Mouse (Mus musculus) MEL (cell line): ENCODE measurements around the gene Car4.

Experiments used
- CTCF ChIP-seq, 3 experiments: IDR thresholded peaks in 2 of 3; conservative IDR thresholded peaks in 1 of 3; 2 replicates each; pipeline ENCODE4 v1.5.1; 2011 to 2012; ENCODE audit warnings: low read length in 3 of 3, low read depth in 2 of 3, mild to moderate bottlenecking in 2 of 3, improper control_type of control experiment in 1 of 3, inconsistent platforms in 1 of 3, mixed read lengths in 1 of 3, moderate library complexity in 1 of 3; ENCODE audit not compliant: control insufficient read depth in 1 of 3, insufficient read depth in 1 of 3, poor library complexity in 1 of 3, severe bottlenecking in 1 of 3
- MAFK ChIP-seq: IDR thresholded peaks from 2 replicates; pipeline ENCODE4 v1.6.1; 2011; ENCODE audit warnings: low read depth, mild to moderate bottlenecking, low read length, improper control_type of control experiment, borderline replicate concordance
- MEF2A ChIP-seq: IDR thresholded peaks from 2 replicates; pipeline ENCODE4 v1.6.1; 2014; ENCODE audit warnings: low read depth, mild to moderate bottlenecking, inconsistent platforms, low read length, improper control_type of control experiment; ENCODE audit not compliant: poor library complexity, insufficient replicate concordance, severe bottlenecking; ENCODE audit errors: extremely low read depth
- MXI1 ChIP-seq: IDR thresholded peaks from 2 replicates; pipeline ENCODE4 v1.6.1; 2011; ENCODE audit warnings: mild to moderate bottlenecking, low read depth, low read length, improper control_type of control experiment
- NRF1 ChIP-seq: IDR thresholded peaks from 2 replicates; pipeline ENCODE4 v1.6.1; 2014; ENCODE audit warnings: low read depth, mild to moderate bottlenecking, inconsistent platforms, low read length, improper control_type of control experiment, moderate library complexity; ENCODE audit not compliant: poor library complexity, insufficient read depth, severe bottlenecking
- POLR2A ChIP-seq, 2 experiments: IDR thresholded peaks; 2 replicates each; pipeline ENCODE4 v1.6.1; 2011 to 2012; ENCODE audit warnings: low read length in 2 of 2, mild to moderate bottlenecking in 2 of 2, control low read depth in 1 of 2, improper control_type of control experiment in 1 of 2, low read depth in 1 of 2, moderate library complexity in 1 of 2; ENCODE audit not compliant: control insufficient read depth in 1 of 2, insufficient read depth in 1 of 2, poor library complexity in 1 of 2
- TCF12 ChIP-seq: IDR thresholded peaks from 2 replicates; pipeline ENCODE4 v1.6.1; 2014; ENCODE audit warnings: low read depth, mild to moderate bottlenecking, inconsistent platforms, low read length, improper control_type of control experiment, moderate library complexity
- USF1 ChIP-seq: IDR thresholded peaks from 2 replicates; pipeline ENCODE4 v1.6.1; 2014; ENCODE audit warnings: low read depth, mild to moderate bottlenecking, inconsistent platforms, low read length, improper control_type of control experiment, moderate library complexity
- ZNF384 ChIP-seq: IDR thresholded peaks from 2 replicates; pipeline ENCODE4 v1.6.1; 2012; ENCODE audit warnings: low read depth, mild to moderate bottlenecking, inconsistent platforms, low read length, improper control_type of control experiment

DNA sequence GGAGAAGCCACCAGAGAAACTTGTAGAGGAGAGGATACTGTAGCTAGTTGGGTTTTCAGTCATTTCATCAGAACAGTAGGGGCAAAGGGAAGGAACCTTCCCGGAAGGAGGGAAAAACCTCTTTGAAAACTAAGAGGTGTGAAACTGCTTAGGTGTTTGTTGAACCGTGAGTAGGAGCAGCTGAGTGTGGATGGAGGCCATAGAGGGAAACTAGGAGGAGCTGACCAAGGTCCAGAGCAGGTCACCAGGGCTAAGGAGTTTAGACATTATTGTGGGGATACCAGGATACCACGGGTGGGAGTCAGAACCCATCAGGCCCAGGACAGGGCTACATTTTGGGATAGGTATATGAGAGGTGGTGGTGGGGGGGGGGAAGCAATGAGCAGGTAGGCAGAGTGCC lies 6.0 kb downstream of the Car4 start:
- TF ChIP-seq ZNF384 = no peak
- no peak for TF ChIP-seq TCF12
- no peak for TF ChIP-seq POLR2A (IDR thresholded peaks at IDR 0.05; ENCODE audit: control insufficient read depth in 1 of 2, insufficient read depth in 1 of 2, low read depth in 1 of 2, low read length in 2 of 2, poor library complexity in 1 of 2)
- no peak for TF ChIP-seq CTCF (IDR thresholded peaks at IDR 0.05 in 2 of 3, conservative IDR thresholded peaks at IDR 0.05 in 1 of 3; ENCODE audit: control insufficient read depth in 1 of 3, insufficient read depth in 1 of 3, low read depth in 2 of 3, low read length in 3 of 3, poor library complexity in 1 of 3, severe bottlenecking in 1 of 3)
- no peak for TF ChIP-seq NRF1
- no peak for TF ChIP-seq MEF2A
- TF ChIP-seq USF1 = no peak
- TF ChIP-seq MAFK = no peak
- no peak for TF ChIP-seq MXI1
